Mouse (Mus musculus): ENCODE measurements around the gene Tlk1.
A peak's percentile ranks its signal among the peaks of the same experiment; 100 is the strongest.

Tlk1 gene

DNA sequence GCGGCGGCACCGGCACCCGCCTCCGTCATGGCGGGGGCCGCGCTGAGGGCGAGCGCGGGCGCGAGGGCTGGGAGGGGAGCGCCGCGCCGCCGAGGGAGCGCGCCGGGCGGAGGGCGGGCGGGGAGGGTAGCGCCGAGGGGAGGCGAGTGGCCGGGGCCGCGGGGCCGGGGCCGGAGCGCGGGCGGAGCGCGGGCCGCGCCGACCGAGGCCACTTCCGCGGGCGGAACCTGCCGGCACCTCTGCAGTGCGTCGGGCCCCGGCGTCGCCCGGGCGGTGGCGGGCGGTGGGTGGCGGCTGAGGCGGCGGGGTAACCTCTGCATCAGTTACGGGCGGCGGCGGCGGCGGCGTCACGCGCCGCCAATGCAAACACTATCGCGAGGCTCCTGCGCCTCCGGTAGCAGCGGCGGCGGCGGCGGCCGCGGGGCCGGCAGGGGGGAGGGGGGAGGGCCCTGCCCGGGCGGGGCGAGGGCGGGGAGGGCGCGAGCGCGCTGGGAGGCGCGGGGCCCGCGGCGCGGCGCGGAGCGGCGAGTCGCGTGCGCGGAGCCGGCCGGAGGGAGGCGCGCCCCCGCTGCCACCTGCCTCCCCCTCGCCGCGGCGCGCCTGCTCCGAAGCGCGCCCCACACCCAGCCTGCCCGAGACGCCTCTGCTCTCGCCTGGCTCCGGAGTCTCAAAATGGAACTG is at the start of gene Tlk1:
TSS of gene Tlk1 (minus strand) at position 358 of the 681 bp plus-strand sequence.
- peak; percentile 55 to 65 for DNase-seq

DNA sequence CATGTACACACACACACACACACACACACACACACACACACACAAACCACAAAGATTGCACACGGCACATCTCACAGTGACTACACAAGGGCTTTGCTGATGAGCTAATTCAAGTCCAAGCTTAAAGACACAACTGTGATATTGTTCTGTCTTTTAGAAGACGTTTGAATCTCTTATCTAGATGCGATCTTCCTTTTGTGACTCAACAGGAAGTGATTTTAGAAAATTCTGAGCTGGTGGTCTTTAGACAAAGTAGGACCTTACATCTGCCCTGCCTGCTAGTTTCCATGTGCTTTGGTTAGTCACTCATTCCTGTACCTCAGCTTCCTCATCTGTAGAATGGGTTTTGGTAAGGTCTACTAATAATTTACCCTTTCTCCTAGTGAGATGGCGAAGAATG is 49.6 kb upstream of the Tlk1 start:
- no peak for DNase-seq

DNA sequence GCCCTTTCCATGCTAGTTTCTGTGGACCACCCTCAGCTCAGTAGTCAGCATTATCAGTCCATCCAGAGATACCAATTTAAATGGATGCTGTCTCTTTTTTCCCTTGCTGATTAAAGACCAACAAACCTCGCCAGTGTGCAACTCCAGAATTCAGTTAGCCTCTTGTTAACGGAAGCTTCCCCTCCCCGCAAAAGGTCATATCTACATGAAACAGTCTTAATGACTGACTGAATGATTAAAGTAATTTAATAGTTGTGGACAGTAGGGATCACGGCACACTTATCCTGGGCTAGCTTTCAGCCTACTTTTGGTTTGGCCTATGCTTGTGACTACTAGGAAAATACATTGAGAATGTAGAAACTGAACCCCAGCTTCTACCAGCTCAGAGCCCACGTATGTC is 47.6 kb upstream of the Tlk1 start:
- no peak for DNase-seq

DNA sequence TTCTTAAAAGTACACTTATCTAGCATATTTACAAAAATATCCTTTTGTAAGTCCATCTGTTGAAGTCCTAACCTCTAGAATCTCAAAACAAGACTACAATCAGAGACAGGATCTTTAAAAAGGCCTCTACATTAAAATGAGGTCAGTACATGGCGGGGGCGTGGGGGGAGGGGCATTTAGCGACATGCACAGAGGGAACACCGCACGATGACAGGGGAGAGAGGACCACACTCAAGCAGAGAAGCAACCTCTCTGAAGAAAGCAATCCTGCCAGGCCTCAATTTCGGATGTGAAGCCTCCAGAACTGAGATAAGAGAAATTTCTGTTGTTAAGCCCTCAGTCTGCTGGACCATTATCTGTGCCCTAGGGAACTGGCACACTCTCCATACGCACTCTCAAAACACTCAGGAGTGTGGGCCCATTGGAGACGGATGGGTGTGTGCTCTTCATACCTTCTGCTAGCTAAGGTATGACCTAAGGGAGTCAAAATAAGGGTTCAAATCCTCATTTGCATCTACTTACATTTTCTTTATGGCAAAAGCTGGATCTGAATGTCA is 46.0 kb upstream of the Tlk1 start:
- no peak for DNase-seq

DNA sequence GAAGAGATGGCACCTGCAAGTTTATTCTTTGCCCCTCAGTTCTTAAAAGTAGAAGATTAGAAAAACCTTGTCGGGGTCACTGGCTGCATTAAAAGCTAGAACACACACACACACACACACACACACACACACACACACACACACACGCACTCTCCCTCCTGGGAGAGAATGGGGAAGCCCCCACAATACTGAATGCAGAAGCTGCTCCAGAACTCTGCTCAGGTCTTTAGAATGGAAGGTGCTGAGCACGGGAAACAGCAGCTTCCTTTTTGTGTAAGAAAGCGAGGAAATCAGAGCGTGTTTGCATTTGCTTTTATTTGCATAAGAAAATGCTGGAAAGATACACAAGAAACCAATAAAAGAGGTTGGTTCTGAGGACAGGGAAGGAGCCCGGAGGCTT is 45.3 kb upstream of the Tlk1 start:
- DNase-seq, result no peak

DNA sequence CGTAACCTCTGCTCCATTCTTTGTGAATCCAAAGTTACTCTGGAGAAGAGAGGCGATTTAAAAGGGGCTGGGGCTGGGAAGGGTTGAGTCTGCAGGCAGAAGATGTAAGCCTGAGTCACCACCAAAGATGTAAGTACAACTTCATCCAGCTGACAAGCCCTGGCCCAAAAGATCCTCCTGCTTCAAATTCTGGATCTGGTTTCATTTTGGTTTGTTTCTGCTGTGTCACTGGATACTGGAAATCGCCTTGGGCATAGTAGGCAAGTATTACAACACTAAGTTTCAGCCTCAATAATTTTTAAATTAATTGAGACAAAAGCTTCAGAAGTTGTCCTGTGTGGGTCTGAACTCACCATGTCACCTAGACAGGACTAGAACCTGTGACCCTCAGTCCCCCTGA is 43.6 kb upstream of the Tlk1 start:
- DNase-seq, result no peak

DNA sequence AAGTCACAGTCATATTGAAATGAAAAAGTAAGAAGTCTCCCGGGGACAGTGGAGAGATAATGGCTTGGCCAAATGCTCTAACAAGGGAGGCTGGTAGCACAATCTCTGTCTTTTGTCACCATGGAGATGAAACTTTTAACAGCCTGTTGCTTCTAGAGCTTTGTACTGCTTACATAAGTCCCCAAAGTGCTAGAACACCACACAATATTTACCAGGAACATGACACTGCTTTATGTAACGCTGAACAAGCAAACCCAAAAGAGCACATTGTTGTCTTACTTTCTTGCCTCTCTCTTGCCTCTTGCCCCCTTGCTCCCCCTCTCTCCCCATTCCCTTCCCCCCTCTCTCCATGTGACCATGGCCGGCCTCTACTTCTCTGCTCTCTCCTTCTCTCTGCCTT is 41.7 kb upstream of the Tlk1 start:
- no peak for DNase-seq

DNA sequence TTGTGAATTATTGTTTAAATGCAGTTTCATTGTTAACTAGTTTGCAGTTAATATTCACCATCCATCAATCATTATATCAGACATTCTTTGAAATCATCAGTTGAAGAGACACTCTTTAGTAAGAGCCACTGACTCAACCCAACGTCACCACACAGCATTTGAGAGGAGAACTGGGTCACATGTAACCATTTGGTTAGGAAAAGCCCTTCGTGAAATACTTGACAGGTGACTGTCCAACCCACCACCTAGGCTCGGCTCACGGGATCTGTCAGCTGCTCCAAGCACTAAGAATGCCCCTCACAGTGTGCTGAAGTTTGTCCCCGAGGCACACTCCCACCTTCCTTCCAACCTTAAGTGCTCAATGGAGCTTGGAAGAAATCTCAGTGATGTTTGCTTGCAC is 37.4 kb upstream of the Tlk1 start:
- no peak for DNase-seq

DNA sequence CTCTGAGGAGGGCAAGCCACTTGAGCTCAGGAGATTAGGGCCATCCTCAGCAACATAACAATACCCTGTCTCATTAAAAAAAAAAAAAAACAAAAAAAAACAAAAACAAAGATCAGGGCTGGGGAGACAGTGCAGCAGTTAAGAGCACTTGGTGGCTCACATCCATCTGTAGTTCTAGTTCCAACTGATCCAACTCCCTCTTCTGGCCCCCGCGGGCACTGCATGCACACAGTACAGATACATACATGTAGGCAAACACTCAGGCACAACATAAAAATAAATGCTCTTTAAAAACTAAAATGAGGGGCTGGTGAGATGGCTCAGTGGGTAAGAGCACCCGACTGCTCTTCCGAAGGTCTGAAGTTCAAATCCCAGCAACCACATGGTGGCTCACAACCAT is 34.2 kb upstream of the Tlk1 start:
- DNase-seq, result no peak

DNA sequence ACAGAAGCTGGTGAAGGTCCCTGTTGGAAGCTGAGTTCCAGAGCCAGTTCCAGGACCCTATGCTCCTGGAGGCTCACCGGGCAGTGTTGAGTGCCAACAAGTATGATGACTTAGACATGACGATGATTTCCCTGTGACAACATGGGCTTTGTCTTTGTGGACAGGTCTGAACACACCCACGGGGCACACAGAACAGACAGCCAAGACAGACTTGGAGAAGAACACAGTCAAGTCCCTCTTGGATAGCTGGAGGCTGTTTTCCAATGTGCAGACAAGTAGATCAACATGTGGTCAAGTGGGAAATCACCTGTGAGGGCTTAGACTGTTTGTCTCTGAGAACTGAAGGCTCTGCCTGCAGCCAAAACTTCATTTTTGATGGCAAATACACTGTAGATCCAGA is 31.4 kb upstream of the Tlk1 start:
- no peak for DNase-seq

DNA sequence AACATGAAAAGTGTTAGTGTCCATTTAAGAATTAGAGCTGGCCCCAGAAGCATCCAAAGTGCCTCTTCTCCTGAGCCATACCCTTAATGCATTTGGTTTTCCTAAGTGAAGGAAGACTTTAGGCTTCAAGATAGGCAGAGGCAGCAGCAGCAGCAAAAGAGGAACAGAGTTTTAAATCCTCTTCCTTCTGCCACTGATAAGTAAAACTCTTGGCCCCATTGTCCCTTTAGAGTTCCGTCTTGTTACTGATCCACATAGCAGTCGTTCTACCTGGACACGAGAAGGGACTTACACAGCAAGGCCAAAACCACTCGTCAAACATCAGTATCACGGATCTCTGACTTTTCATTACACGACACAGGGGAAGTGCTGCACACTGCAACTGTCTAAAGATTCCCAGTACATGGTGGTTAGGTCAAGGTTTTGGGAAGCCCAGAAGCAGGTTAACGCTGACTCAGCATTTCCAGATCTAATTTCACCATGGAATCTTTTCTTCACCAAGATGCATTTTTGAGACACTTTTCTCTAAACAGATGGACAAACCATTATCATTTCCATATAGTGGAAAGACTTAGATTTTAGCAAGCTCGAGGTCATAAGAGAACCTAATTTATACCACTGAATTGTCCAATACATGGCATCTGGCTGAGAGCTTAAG is 28.8 kb upstream of the Tlk1 start:
- DNase-seq, result no peak

DNA sequence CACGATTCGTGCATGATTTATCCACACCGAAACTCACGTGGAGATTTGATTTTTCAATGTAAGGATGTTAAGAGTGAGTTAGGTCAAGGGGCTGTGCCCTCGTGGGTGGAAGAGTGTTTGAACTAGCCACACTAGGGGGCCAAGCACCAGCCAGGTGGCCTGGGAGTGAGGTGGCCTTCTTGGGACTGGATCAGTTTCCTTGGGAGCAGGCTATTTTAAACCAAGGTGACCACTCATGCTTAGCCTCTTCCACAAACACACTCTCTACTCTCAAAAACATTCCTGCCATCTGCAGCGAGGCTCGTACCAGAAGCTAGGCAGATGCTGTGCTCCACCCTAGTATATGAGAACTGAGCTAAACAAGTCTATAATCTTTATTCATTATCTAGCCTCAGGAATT is 27.8 kb upstream of the Tlk1 start:
- no peak for DNase-seq

DNA sequence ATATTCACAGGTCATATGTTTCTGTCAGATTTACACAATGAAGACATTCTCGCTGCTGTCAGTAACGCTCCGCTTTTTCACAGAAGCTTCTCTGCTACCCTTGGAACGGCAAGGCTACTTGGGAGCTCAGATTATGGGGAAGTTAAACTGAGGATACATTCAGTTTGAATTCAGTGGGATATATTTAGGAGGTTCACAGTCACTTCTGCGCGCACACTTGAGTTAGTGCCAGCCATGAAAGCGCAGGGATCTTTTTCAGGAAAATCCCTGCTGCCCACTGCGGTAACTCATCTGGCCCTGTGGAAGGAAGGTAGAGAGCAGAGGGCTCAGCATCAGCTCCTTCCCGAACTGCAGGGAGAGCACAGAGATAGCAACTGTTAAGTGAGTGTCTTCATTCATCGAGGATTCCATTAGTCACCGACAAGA is 27.3 kb upstream of the Tlk1 start:
- DNase-seq, result no peak

DNA sequence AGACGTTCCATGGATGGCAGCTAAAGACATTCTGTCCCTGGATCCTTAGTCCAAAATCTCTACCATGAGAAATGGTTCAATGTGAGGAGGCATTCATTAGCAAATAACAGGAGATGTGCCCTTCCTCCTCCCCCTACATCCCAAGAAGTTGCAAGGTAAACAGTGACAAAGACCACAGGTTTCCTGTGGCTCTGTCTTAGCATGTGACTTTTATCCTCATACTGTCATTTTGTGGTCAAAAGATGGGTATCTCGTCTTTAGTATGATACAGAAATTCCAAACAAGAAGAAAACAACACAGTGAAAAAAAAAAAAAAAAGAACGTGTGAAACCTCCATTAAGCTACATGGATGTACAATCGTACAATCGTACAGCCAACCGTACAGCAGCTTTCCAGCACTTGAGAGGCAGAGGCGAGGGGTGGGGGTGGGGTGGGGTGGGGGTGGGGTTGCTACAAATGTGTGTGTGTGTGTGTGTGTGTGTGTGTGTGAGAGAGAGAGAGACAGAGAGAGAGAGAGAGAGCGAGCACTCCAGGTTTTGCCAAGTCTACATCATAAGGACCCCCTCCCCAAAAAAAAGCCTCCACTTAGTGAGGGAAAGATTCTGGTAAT is 26.8 kb upstream of the Tlk1 start:
- no peak for DNase-seq

DNA sequence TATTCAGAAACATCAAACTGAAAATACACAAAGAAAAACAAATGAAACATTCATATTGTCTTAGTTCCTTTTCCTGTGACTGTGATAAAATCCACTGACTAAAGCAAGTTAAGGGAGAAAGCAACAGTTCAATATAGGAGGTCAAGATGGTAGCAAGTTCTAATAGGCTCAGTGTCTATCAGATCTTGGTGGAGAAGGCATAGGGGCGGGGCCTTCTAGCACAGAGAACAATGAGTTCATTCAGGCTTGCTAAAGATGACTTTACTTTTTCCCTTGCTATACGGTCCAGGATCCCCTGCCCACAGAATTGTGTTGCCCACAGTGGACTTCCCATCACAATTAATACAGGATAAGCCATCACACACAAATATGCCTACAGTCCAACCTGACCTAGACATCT is 20.3 kb upstream of the Tlk1 start:
- no peak for DNase-seq

DNA sequence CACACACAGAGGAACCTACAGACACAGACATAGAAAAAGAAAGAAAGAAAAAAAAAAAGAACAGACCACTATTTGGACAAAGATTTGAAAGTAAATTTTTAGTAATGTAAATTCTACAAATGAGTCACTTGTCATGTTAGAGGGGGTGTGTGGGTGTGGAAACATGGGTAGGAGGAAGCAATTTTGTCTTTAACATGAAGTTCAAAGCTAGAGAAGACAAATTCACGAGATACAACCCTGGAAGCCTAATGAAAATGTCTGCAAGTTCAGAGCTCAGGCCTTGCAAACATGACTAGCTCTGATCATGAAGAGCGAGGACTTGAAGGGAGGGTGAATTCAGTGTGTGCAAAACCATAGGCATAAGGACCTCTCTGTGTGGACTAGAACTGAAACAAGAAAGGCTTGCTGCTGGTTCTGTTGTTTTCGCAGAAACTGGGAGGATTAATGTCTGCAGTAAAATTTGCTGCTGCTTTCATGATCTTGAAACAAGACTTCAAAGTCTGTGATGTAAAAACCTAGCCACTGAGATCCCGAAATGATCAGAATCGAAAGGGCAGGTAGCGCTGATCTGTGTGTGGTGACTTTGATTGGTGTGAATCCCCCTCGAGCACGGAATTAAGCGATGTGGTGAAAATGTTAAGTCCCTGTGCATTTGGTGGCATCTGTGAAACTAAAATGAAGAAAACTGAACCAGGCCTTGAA is 19.3 kb upstream of the Tlk1 start:
- DNase-seq, result no peak

DNA sequence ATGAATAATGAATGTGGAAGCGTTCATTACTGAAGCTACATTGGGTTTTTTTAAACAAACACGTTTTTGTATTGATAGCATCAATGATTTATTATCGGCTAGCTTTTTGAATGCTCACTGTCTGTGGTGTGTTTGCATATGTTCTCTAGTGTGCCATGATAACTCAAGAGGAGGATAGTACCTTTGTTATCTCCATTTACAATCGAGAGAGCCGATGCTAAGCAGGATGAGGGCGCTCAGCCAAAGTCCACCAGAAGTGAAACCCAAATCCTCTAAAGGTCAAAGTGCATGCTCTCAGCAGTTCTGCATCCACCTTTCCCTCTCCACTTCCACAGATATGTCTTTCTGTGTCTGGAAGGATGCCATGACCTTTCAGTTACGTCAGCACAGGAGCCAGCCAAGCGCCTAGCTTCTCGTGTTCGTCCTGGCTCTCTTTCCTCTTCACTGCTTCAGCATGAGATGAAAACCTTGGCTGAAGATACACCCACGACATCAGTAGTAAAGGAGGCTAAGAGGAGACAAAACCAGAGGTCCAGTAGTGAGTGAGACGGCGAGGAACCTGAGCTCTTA is 16.6 kb upstream of the Tlk1 start:
- DNase-seq, result no peak

DNA sequence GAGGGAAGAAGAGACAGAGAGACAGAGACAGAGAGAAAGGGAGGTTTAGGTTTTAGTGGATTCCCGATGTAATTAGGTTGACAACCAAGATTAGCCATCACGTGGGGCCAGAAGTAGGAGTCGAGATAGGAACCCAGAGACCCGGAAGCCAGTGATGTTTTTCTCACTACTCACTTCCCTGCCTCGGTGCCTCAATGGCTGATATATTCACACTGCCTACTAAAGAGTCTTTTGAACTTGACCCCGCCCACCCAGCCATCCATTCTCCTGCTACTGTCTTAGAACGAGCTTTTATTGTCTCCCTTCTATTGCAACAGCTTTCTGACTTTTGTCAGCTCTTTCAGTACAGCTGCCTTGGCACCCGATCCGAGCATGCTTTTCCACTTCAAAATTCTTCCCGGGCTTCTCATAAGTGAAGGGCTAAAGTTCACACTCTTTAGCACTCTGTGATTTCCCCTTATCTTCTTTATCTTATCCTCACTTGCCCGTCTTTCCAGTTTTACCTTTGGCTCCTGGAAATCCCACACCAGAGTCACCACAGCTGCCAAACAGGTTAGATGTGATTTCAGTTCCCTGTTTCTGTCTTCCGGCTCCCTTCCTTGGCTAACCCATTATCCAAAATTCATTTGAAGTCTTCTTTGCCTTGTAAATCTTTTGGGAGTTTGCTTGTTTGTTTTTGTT is 13.1 kb upstream of the Tlk1 start:
- peak; percentile 22 to 58 for DNase-seq

DNA sequence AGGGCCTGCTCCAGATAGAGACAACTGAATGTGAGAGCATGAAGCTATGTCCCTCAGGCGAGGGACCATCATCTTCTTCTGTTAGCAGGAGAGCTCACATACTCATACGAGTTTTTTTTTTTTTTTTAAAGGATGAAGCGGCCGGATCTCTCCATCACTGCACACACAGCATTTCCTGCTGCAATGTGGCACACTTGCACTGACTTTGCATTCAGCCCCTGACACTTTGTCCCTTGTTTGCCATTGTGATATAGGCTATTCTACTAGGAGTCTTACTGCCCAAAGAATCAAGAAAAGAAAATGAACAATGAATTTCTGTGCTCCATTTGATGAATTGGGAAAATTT is 10.8 kb upstream of the Tlk1 start:
- DNase-seq, result no peak

DNA sequence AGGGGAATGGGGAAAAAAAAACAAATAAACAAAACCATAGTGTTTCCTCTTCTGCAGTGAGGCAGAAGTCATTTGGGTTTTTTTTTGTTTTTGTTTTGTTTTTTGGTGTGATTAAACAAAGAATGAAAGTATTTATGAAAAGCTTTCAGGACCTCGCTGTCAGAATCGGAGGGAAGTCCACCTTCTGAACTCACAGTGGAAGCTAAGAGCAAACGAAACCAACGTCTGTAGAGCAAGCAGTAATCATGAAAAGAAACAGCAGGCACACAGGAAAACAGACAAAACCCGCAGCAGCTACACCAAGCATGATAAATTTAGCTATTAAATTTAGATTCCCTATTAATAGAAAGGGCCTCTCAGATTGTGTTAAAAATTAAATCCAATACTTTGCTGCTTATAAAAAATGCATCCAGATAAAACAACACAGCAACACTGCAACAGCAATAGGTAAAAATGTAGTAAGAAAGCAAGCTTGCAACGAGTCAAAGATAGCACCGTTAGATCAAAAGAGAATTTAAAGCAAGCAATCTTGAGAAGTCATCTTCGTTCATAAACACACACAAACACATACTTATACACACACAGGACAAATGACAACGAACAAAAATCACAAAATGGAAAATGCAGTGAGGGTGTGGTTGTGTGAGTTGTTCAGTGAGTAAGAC is 10.2 kb upstream of the Tlk1 start:
- DNase-seq, result no peak

DNA sequence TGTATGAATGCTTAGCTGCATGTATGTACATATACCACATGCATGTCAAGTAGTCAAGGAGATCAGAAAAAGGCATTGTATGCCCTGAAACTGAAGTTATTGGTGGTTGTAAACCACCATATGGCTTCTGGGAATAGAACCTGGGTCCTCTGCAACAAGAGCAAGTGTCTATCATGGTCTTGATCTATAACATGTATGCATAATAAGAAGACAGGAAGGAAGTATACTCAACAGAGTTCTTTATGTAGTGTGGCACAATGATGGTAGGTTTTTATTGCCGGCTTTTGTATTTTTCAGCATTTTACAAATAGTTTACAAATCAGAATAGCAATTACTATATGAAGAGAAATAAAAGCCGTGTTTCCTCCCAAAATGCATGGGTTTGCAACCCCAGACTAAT is 9.7 kb upstream of the Tlk1 start:
- DNase-seq, result no peak

DNA sequence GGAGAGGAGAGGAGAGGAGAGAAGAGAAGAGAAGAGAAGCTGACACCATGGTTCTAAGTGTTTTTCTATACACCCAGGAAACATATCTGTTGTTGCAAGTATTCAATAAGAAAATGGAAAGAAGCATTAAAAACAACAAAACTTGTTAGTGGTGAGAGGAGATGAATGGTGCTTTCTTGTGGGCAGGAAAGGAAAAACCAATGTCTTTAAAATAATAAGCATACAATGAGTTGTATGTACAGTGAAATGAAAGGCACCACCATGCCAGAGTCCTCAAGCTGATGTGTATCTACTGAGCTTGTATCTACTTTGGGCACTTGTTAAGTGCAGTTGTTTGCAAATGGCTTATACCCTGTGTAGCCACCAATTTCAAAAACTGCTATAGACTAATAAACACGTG is 7.7 kb upstream of the Tlk1 start:
- DNase-seq, result no peak
